Mouse (Mus musculus) spleen, adult 2 months (tissue): Measurements from ENCODE around the gene Tgfb2. TPM values are rescaled to one million over a fixed set of nuclear protein-coding genes. Genes with fewer than 3 reads are reported as not detected.

Source experiments
- DNase-seq, 2 experiments: peaks; one replicate each; pipeline versions ENCODE4 v3.0.0 to v3.0.0-alpha.2; 2012 to 2021; ENCODE audit warnings: low spot score in 2 of 2, low read depth in 1 of 2
- H3K27ac ChIP-seq: fragments of 200-500 bp; 2 replicates; pipeline ENCODE4 v1.5.1; 2012; ENCODE audit warnings: low read length, inconsistent platforms; ENCODE audit not compliant: insufficient read depth
- H3K27me3 ChIP-seq: fragments of 200-500 bp; 2 replicates; pipeline ENCODE4 v1.6.1; 2012; ENCODE audit warnings: mild to moderate bottlenecking, moderate library complexity, low read length, inconsistent platforms; ENCODE audit not compliant: control insufficient read depth, insufficient read depth
- H3K36me3 ChIP-seq: fragments of 200-500 bp; 2 replicates; pipeline ENCODE4 v1.6.1; 2012; ENCODE audit warnings: mild to moderate bottlenecking, low read length, inconsistent platforms; ENCODE audit not compliant: control insufficient read depth, insufficient read depth
- H3K4me1 ChIP-seq: fragments of 200-500 bp; 2 replicates; pipeline ENCODE4 v1.6.1; 2011; ENCODE audit warnings: inconsistent platforms; ENCODE audit not compliant: control insufficient read depth, insufficient read depth, insufficient read length
- H3K4me3 ChIP-seq: fragments of 200-500 bp; 2 replicates; pipeline ENCODE4 v1.5.1; 2011; ENCODE audit warnings: mild to moderate bottlenecking, inconsistent platforms; ENCODE audit not compliant: insufficient read depth, insufficient read length; ENCODE audit errors: extremely low read depth
- CTCF ChIP-seq: fragments of 200-500 bp; IDR thresholded peaks from 2 replicates; pipeline ENCODE4 v1.5.1; 2011; ENCODE audit warnings: mild to moderate bottlenecking, inconsistent platforms; ENCODE audit not compliant: insufficient read depth, insufficient read length, insufficient replicate concordance; ENCODE audit errors: extremely low read depth
- POLR2A ChIP-seq: fragments of 200-500 bp; IDR thresholded peaks from 2 replicates; pipeline ENCODE4 v1.6.1; 2011; ENCODE audit warnings: low read depth, low read length, inconsistent platforms
- WGBS: fragments of 180-500 bp; shearing (Covaris S2); methylation state at CpG from one replicate; pipeline ENCODE4 v1.1.7; 2018; 5-methylcytosine and 5-hydroxymethylcytosine counted together
- polyA plus RNA-seq: library from polyadenylated mRNA; depleted of rRNA; stranded (reverse); fragments of >200 nt; gene quantifications from 2 replicates; pipeline ENCODE4 v1.2.3, GENCODE M21; 2012

Tgfb2 gene
- polyA plus RNA-seq, 1 experiment: 0.40 TPM

DNA sequence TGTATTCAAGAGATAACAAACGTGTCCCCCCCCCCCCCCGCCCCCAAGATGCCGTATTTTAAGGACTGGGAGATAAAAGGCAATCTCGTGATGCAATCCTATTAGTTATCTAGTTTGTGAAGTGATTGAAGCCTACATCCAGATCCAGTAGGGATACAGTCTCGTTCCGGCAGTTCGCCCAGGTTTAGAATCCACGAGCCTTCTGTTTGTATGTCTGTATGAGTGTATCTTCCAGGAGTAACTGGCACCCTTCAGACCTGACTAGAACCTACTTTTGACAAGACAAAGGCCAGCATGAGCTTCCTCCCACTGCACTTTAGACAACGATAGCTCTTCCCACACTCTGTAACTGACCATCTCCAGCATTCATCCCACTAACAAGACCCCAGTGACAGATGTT lies 14.1 kb downstream of the Tgfb2 start:
- Histone ChIP-seq H3K36me3 (no peaks in the 10 kb centered on the region), H3K4me3 (no peak overlapping the region), H3K27me3 (no peaks in the 10 kb centered on the region), H3K27ac (no peak overlapping the region), H3K4me1 (no peaks in the 10 kb centered on the region)
- 88% methylated on average over 9 of the region's 9 CpGs for WGBS
- DNase-seq: no peak
- TF ChIP-seq POLR2A (no peak), CTCF (no peak)

DNA sequence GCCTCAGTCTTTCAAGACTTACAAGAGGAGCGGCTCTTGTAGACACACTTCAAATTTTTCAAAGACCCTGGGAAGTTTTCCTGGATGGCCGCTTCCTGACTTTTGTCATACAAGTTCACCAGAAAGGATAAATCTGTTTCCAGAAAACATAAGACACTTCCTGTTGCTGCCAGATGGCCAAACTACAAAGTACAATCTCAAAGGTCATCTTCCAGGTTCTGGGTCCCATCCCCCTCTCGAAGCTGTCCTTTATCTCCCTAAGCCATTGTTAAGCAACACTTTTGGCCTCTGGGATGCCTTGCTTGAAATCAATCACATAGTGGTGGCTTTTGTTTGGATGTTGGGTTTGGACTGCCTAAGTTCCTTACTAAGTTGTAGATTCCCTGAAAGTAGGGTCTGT lies 21.7 kb downstream of the Tgfb2 start:
- no peak for TF ChIP-seq POLR2A
- TF ChIP-seq CTCF: no peak
- 73% methylated on average over 3 of the region's 3 CpGs for WGBS

DNA sequence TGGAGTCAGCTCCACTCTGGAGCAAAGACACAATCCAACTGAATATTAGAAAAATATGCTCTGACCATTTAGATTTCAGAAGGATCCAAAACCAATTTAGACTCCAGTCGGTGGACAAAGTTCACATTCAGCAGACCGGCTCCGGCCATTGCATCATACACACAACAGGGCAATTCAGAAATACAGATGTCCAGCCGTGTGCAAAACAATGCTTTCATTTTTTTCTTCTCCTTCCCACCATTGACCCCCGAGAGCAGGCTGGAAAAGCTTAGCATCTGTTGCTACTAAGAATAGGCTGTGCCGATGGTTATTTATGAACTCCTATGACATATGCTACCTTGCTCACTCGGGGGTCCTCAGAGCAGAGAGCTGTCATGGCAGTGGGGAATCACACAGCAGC lies 23.2 kb downstream of the Tgfb2 start:
- no peak for TF ChIP-seq POLR2A
- TF ChIP-seq CTCF: no peak
- Histone ChIP-seq H3K27ac (no peak overlapping the region), H3K27me3 (no peaks in the 10 kb centered on the region), H3K36me3 (no peaks in the 10 kb centered on the region), H3K4me3 (no peak overlapping the region), H3K4me1 (no peaks in the 10 kb centered on the region)
- no peak for DNase-seq
- 73% methylated on average over 7 of the region's 7 CpGs for WGBS

More for the DNA sequence above, 21.7 kb downstream of the Tgfb2 start:
- Histone ChIP-seq H3K4me3 (no peak overlapping the region), H3K36me3 (no peaks in the 10 kb centered on the region), H3K4me1 (no peaks in the 10 kb centered on the region), H3K27ac (no peak overlapping the region), H3K27me3 (no peaks in the 10 kb centered on the region)
- DNase-seq: no peak

DNA sequence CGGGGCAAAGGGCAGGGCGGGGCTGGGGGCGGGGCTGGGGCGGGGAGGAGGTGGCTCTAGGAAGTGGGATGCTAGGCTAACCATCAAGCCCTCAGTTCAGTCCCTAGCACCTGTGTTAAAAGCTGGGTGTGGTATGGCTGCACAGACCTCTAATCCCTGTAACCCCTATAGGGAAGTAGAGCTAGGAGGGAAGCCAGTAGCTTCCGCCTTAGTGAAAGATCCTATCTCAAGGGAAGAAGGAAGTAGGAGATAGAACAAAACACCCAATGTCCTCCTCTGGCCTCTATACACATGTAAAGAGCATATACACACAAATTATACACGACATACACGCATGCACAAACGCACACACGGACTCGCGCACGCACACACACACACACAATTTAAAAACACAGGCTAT lies 28.2 kb downstream of the Tgfb2 start:
- Histone ChIP-seq H3K36me3 (no peaks in the 10 kb centered on the region), H3K27me3 (no peaks in the 10 kb centered on the region), H3K4me3 (no peak overlapping the region), H3K4me1 (no peaks in the 10 kb centered on the region), H3K27ac (no peak overlapping the region)
- WGBS: 82% methylated on average over 12 of the region's 12 CpGs
- TF ChIP-seq CTCF (no peak), POLR2A (no peak)
- DNase-seq: no peak

DNA sequence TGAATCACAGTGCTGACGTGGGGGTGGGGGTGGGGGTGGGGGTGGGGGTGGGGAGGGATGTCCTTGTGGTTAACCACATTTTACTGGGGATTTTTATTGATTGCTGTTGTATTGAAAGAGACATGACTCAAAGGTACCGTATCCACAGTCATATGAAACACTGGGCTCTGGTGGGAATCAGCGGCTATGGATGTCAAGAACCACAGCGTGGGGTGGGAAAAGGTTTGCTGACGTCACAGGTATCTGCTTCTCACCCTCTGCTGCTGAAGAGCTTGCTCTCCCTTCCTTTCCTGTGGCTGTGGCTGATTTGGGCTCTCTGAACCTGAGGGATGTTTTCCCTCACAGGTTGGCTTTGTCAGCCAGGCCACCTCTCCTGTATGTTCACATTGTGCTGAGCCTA lies 29.6 kb downstream of the Tgfb2 start:
- no peak for TF ChIP-seq CTCF
- TF ChIP-seq POLR2A: no peak
- no peak for DNase-seq
- no peak overlapping the region for H3K4me3 ChIP-seq
- H3K36me3 ChIP-seq: no peaks in the 10 kb centered on the region
- no peaks in the 10 kb centered on the region for H3K27me3 ChIP-seq
- no peak overlapping the region for H3K27ac ChIP-seq
- H3K4me1 ChIP-seq: no peaks in the 10 kb centered on the region
- WGBS: 74% methylated on average over 5 of the region's 5 CpGs

DNA sequence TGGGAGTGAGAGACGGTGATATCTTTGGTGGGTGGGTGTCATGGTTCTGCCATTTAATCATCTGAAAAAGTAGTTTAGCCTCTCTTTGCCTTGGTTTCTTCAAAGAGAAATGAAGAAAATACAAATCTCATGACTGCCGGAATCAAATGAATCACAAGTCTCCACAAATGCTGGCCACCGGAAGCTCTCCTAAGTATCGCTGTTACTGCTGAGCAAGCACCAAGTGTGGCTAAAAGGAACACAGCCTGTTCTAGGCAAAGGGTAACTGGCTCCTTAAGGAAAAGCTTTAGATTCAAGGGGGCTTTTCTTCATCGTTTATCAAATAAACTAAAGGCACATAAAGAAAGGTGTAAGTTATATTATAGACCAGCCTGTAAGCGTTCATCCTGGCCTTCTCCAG lies 30.5 kb downstream of the Tgfb2 start:
- 89% methylated on average over 6 of the region's 6 CpGs for whole genome bisulfite sequencing
- no peaks in the 10 kb centered on the region for H3K4me1 ChIP-seq
- no peak overlapping the region for H3K27ac ChIP-seq
- no peaks in the 10 kb centered on the region for H3K36me3 ChIP-seq
- H3K27me3 ChIP-seq: no peaks in the 10 kb centered on the region
- H3K4me3 ChIP-seq: no peak overlapping the region
- no peak for DNase-seq
- TF ChIP-seq CTCF: no peak
- TF ChIP-seq POLR2A: no peak

DNA sequence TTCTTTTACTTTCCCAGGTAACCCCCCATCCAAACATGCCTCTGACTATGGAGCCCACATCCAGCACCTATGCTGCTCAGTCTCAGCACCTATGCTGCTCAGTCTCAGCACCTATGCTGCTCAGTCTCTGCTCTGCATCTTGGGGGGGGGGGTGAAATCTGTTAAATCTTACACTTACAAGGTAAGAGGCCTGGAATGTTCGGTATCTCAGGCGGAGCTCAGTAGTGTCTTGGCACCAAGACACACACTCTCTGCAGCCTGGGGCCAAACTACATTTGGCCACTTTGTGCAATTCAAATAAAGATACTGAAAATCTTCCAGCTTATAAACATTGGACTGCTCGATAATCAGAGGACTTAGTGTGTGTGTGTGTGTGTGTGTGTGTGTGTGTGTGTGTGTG lies 31.2 kb downstream of the Tgfb2 start:
- TF ChIP-seq CTCF (no peak), POLR2A (no peak)
- DNase-seq: no peak
- Histone ChIP-seq H3K4me3 (no peak overlapping the region), H3K27ac (no peak overlapping the region), H3K36me3 (no peaks in the 10 kb centered on the region), H3K27me3 (no peaks in the 10 kb centered on the region), H3K4me1 (no peaks in the 10 kb centered on the region)
- WGBS: 91% methylated on average over 3 of the region's 3 CpGs
